13 mouse cellular contexts compared by ENCODE assay signal in genomic region chr17:7079558-7079957, GRCm38 (mm10). TPM values are rescaled to one million over a fixed set of nuclear protein-coding genes. Genes with fewer than 3 reads are reported as not detected.
DNase-seq lines count a peak whose midpoint lies in the region; ATAC-seq and TF ChIP-seq lines count a peak whose summit lies in the region.
"Not testable (repeated sequence)": the region's sequence is repeated elsewhere in the genome, so short reads cannot be mapped to it uniquely, and the experiment has no call there.
"Had no signal": no experiment of that assay in that cellular context is flagged by ENCODE, and none has a peak within 500 bp of the region (broad histone marks: within the 10 kb centered on the region; RNA-seq: fewer than 3 reads in every experiment).

No protein-coding gene starts in this region.

- H3K4me3 ChIP-seq in gastrocnemius, adult 2 months; liver, embryonic 14.5 days (ENCODE audit: insufficient read depth in 1 of 2, low read depth in 2 of 2, low read length in 2 of 2): not testable (repeated sequence)

- H3K4me1 ChIP-seq in liver, embryonic 14.5 days (replicated peaks; ENCODE audit: control insufficient read depth in 2 of 2, insufficient read depth in 2 of 2, low read length in 1 of 2), result not testable (repeated sequence)

- not testable (repeated sequence) for H3K27me3 ChIP-seq in liver, embryonic 14.5 days (ENCODE audit: control insufficient read depth, insufficient read depth, low read length)

- H3K27ac ChIP-seq in gastrocnemius, adult 2 months; liver, embryonic 14.5 days: not testable (repeated sequence)

- WGBS in liver, embryonic 14.5 days (ENCODE audit: insufficient replicate concordance), result 0% methylated on average over 1 of the region's 4 CpGs

- not testable (repeated sequence) for H3K36me3 ChIP-seq in liver, embryonic 14.5 days (replicated peaks; ENCODE audit: control insufficient read depth, insufficient read depth, low read depth)

- not testable (repeated sequence) for ATAC-seq in liver, embryonic 14.5 days (ENCODE audit: insufficient read depth)
- ATAC-seq in neutrophil, adult 5-6 weeks (ENCODE audit: extremely low read depth, insufficient number of reproducible peaks, low FRiP score, poor library complexity, severe bottlenecking), result peak; percentile 67

- peak; percentile 49 for TF ChIP-seq CTCF in gastrocnemius, adult 2 months (IDR thresholded peaks at IDR 0.05)
- peak; percentile 39; the same call in 1 of the 2 replicates for TF ChIP-seq CTCF in liver, embryonic 14.5 days (IDR thresholded peaks at IDR 0.05; ENCODE audit: low read depth)

- DNase-seq in CD8-positive naive resting alpha-beta T cell, adult 2 months (ENCODE audit: low read depth in 2 of 2, low spot score in 2 of 2), result peak; percentile 54 to 75
- DNase-seq in cerebellum, adult 8-10 months, result peak; percentile 44
- DNase-seq in gastrocnemius, adult 2 months, result peak; percentile 60
- peak; percentile 79 for DNase-seq in heart, postnatal 4 days
- DNase-seq in layer of hippocampus, adult 18-20 months (ENCODE audit: low spot score in 2 of 2), result peak; percentile 51 to 89
- not testable (repeated sequence) for DNase-seq in liver, embryonic 14.5 days (ENCODE audit: low read depth in 3 of 3, low spot score in 3 of 3)
- peak; percentile 24 for DNase-seq in testis, postnatal 14 days (ENCODE audit: low spot score)

- not testable (repeated sequence) for TF ChIP-seq EP300 in liver, embryonic 14.5 days (IDR thresholded peaks at IDR 0.05; ENCODE audit: low read depth)

- H3K9ac ChIP-seq in liver, embryonic 14.5 days (replicated peaks), result not testable (repeated sequence)

- intact Hi-C loops in gastrocnemius, adult 2 months (cut with DNase I), result not testable (repeated sequence)

- not testable (repeated sequence) for H3K9me3 ChIP-seq in liver, embryonic 14.5 days (ENCODE audit: control insufficient read depth, low read length)

- not testable (repeated sequence) for H3K4me2 ChIP-seq in liver, embryonic 14.5 days (ENCODE audit: low read depth)

RNA-seq across cellular contexts. Expression of gene Gm1604a, which starts 54.2 kb away (rescaled TPM):
- total RNA-seq in gastrocnemius, adult 2 months (2021), result not detected
- total RNA-seq in heart, postnatal 4 days (2021), result not detected
- total RNA-seq in layer of hippocampus, adult 18-20 months (2021), result 1 to 10 TPM in 1 of 2 experiments, under 1 TPM in 1; 0.96 to 1.6 TPM
- polyA plus RNA-seq in liver, embryonic 14.5 days (2012; rRNA removed), result not detected in 2 replicates
- polyA plus RNA-seq in liver, embryonic 14.5 days (2014; fragmentation: Nextera tagmentation; extraction: Ambion mirVana), result 0.14 TPM in 1 of 2 replicates, not detected in the other
- not detected in 2 replicates for total RNA-seq in neutrophil, adult 5-6 weeks (2017)
- polyA plus RNA-seq: hindbrain, embryonic 14.5 days; limb, embryonic 11.5 days; neural tube, embryonic 11.5 days; Patski; spleen, adult 2 months had no signal
